Mouse (Mus musculus): ENCODE results near the gene Klhl6.

Klhl6 gene

GRCm38 (mm10) chr16:19969506-19969905 lies 13.3 kb downstream of the Klhl6 start:
- no peak for DNase-seq (ENCODE audit: low spot score)

GRCm38 (mm10) chr16:19968666-19969065 lies 14.2 kb downstream of the Klhl6 start:
- DNase-seq (ENCODE audit: low spot score): no peak

- no peak for DNase-seq (ENCODE audit: low spot score)
Observed at GRCm38 (mm10) chr16:19967897-19968392, 14.9 kb downstream of the Klhl6 start.

GRCm38 (mm10) chr16:19966976-19967375 lies 15.9 kb downstream of the Klhl6 start:
- DNase-seq (ENCODE audit: low spot score): no peak

GRCm38 (mm10) chr16:19966437-19966836 lies 16.4 kb downstream of the Klhl6 start:
- DNase-seq (ENCODE audit: low spot score): no peak

DNA sequence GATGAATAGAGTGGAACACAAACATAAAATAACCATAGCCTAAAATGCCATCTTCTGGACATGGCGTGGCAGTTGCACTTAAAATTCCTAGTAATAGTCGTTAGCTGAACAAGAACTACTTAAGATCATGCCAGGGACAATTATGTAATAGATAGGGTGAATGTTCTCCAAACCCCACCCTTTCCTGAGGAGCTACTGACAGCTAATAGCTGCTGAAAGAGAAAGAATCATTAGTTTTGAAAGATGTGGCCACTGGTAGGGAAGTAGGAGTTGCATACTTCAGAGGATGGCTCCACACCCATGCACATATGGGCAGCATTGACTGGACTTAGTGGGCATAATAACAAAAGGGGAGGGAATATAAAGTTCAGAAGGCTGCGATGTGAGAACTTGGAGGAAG lies 19.9 kb downstream of the Klhl6 start:
- DNase-seq (ENCODE audit: low spot score): no peak

- DNase-seq (ENCODE audit: low spot score): no peak
Observed at GRCm38 (mm10) chr16:19961070-19961469, 21.8 kb downstream of the Klhl6 start.

- DNase-seq (ENCODE audit: low spot score): no peak
Observed at GRCm38 (mm10) chr16:19960407-19961058, 22.3 kb downstream of the Klhl6 start.

DNA sequence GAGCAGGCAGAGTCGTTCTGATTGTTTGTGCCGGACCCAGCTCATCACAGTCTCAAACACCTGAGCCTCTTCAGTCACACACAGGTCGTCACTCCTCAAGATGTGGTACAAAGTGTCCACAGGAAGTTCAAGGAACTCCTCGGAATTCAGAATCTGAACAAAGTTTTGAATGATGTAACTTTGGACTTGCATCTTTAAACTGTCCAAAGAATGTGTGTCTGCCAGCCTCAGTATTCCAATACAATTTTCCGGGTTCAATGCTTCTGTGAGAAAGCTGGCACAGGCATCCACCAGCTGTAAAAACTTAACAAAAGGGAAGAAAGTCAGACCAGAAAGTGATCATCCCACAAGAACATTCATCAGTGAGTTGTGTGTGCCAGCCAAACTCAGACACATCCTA lies 25.8 kb downstream of the Klhl6 start:
- DNase-seq (ENCODE audit: low spot score): no peak

DNA sequence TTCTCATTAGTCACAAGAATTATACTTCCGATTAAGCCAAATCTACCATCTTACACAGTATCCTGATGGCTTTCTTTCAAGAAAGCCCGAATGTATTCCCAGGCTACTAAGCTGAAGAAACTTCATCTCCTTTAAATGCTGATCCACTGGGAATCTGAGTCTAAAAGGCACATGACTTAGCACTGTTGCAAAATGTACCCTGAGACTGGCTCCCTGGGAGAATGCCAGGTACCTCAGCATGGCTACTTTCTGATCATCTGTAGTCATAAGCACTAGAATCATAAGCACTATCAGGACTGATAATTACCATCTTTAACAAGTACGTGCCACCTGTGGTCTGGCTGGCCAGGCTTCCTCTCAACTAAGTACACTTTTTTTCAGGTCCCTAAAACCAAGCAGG lies 35.5 kb downstream of the Klhl6 start:
- no peak for DNase-seq (ENCODE audit: low spot score)

GRCm38 (mm10) chr16:19946578-19947298 lies 36.1 kb downstream of the Klhl6 start:
- DNase-seq (ENCODE audit: low spot score): no peak

DNA sequence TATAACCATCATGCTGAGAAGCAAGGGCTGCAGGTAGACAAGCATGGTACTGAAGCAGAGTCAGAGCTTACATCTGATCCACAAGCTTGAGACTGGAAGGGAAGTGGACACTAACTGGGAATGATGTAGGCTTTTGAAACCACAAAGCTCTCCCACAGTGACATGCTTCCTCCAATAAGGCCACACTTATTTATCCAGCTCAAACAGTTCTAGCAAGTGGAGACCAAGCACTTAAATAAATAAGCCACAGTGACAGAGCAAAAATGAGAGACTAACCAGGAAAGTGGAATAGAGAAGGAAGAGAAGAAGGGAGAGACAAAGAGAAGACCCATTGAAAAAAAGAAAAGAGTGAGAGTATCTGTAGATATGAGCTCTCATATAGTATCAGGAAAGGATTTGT lies 62.0 kb downstream of the Klhl6 start:
- DNase-seq (ENCODE audit: low spot score): no peak

DNA sequence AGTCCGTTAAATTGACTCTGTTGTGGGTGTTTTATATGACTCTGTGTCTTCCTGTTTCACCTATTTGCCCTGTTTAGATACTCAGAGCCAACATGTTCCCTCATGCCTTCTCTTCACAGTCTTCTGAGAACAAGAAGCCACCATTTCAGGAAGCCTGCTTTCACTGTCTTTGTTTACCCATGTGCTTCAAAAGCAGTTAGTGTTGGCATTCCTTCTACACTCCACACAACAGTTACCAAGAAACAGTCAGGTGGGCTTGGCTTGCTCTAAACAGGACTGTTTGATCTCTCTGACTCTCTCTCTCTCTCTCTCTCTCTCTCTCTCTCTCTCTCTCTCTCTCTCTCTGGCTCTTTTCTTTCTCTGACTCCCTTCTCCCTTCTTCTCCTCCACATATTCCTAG lies 64.6 kb downstream of the Klhl6 start:
- DNase-seq (ENCODE audit: low spot score): no peak

DNA sequence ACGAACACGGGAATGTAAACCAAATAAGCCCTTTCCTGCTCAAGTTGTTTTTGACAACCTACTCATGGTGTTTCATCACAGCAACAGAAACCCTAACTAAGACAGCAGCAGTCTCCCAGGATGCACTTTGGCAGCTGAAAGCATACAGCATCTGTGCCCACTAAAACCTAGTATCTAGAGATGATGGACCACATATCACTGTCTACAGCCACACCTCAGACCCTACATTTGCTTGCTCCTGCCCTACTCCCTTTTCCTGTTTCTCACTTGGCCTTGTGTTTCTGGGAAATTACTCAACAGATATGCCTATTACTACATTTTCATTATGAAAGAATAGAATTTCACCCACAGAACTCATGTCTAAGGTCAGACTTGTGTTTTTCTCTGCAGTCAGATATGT lies 70.3 kb downstream of the Klhl6 start:
- no peak for DNase-seq (ENCODE audit: low spot score)

DNA sequence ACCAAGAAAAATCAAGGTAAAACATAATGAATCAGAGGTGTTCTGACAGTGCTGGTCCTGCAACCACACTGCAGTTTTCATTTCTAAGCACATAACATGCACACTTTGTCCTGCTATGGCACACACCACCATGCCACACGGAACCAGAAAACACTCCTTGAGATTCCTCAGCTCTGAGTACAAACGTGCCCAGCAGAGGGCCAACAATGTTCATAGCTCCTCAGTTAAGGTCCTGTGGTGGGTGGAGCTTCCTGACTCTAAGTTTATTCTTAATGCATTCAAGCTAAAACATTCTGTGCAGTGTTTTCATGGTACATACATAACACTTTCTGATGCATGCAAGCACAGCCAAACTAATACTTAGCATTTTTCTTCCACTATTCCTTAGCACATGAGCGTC lies 74.5 kb downstream of the Klhl6 start:
- no peak for DNase-seq (ENCODE audit: low spot score)

- DNase-seq (ENCODE audit: low spot score): no peak
Observed at GRCm38 (mm10) chr16:19907103-19907502, 75.7 kb downstream of the Klhl6 start.

DNA sequence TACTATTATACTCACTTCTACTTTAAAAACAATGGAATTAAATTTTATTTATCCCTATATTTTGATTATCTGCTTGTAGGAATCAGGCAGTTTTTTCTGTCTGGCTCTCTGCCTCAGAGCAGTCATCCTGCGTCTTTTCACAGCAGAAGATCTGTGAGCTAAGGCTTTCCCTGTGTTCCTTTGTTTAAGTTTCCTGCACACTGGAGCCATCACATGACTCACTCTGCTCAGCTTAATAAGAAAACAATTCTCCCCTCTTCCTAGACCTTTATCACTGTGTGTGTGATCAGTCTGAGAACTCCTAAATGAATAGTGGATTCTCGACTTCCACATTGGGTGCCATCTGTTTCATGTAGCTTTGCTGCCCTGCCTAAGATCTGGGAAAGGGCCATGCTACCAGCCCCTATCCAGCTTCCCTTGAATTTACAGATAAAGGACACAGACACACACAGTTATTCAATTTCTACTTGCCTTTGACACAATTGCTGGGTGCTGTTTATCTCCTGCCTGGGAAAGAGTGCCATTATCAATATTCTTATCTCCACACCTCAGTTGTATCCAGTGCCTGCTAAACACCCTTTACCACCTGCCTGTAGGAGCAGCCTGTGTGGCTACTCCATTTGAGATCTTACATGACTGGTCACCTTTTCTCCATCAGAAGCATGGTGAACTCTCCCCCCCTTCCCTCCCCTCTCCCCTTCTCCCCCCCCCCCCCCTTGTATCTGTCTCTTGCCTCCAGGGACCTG lies 77.9 kb downstream of the Klhl6 start:
- DNase-seq (ENCODE audit: low spot score): no peak

DNA sequence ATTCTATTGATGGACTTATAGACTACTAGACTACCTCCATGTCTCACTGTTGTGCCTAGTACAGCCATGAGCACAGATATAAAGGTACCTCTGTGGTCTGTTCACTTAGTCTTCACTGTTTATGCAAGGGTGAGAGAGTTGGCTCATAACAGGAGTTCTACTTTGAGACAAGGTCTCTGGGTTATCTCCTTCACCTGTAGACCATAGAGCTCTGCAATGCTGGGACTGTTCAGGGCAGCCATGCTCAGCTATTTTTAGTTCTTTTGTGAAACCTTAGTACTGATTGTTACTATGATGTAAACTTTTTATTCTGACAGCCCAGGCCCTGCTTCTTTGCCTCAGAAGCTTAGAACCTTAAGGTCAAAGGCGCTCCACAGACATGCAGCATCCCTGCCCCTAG lies 79.0 kb downstream of the Klhl6 start:
- no peak for DNase-seq (ENCODE audit: low spot score)

Measured in ovary, postnatal 36 days (tissue).